Mouse (Mus musculus) heart, embryonic 14.5 days (tissue): ENCODE measurements around the gene Tmem202. TPM values are rescaled to one million over a fixed set of nuclear protein-coding genes. Genes with fewer than 3 reads are reported as not detected.

ENCODE experiments used
- ATAC-seq: fragments of 200-750 bp; cut with Nextera tagmentation; 2 replicates; pipeline ENCODE4 v1.8.0; 2017; ENCODE audit warnings: low read depth, moderate TSS enrichment; ENCODE audit not compliant: insufficient number of reproducible peaks, insufficient read depth, low FRiP score
- H3K27ac ChIP-seq, 2 experiments: fragments of 200-500 bp in 1 of 2; fragments of 300-500 bp in 1 of 2; sonication (generic) in 1 of 2; replicated peaks in 1 of 2; 2 replicates each; pipeline ENCODE4 v1.5.1; 2012 to 2014; ENCODE audit warnings: low read depth in 2 of 2, low read length in 2 of 2, control low read depth in 1 of 2, mild to moderate bottlenecking in 1 of 2, mixed read lengths in 1 of 2; ENCODE audit not compliant: control insufficient read depth in 1 of 2, insufficient read depth in 1 of 2
- H3K27me3 ChIP-seq: fragments of 300-500 bp; sonication (generic); 2 replicates; pipeline ENCODE4 v1.6.1; 2014; ENCODE audit warnings: mild to moderate bottlenecking, low read length, control low read depth; ENCODE audit not compliant: control insufficient read depth, insufficient read depth
- H3K36me3 ChIP-seq: fragments of 300-500 bp; sonication (generic); 2 replicates; pipeline ENCODE4 v1.6.1; 2014; ENCODE audit warnings: mild to moderate bottlenecking, control low read depth, low read length, mixed read lengths; ENCODE audit not compliant: control insufficient read depth, insufficient read depth
- H3K4me1 ChIP-seq, 2 experiments: fragments of 200-500 bp in 1 of 2; fragments of 300-500 bp in 1 of 2; sonication (generic) in 1 of 2; 2 replicates each; pipeline ENCODE4 v1.6.1; 2012 to 2014; ENCODE audit warnings: low read length in 2 of 2, control low read depth in 1 of 2, mixed read lengths in 1 of 2; ENCODE audit not compliant: control insufficient read depth in 2 of 2, insufficient read depth in 2 of 2
- H3K4me2 ChIP-seq: fragments of 300-500 bp; sonication (generic); 2 replicates; pipeline ENCODE4 v1.6.1; 2014; ENCODE audit warnings: mild to moderate bottlenecking, low read length
- H3K4me3 ChIP-seq, 2 experiments: fragments of 200-500 bp in 1 of 2; fragments of 300-500 bp in 1 of 2; sonication (generic) in 1 of 2; 2 replicates each; pipeline ENCODE4 v1.5.1; 2012 to 2014; ENCODE audit warnings: low read length in 2 of 2, mild to moderate bottlenecking in 2 of 2, control low read depth in 1 of 2, low read depth in 1 of 2, moderate library complexity in 1 of 2; ENCODE audit not compliant: control insufficient read depth in 1 of 2, insufficient read depth in 1 of 2
- H3K9ac ChIP-seq: fragments of 300-500 bp; sonication (generic); 2 replicates; pipeline ENCODE4 v1.6.1; 2014; ENCODE audit warnings: mild to moderate bottlenecking, low read length
- H3K9me3 ChIP-seq: fragments of 300-500 bp; sonication (generic); 2 replicates; pipeline ENCODE4 v1.6.1; 2016; ENCODE audit warnings: low read length, control low read depth; ENCODE audit not compliant: control insufficient read depth
- WGBS: fragments of 180-500 bp; shearing (Covaris S2); extraction: QIAGEN DNeasy Blood & Tissue Kit; methylation state at CpG from one replicate; pipeline ENCODE4 v1.1.7; 2014; 5-methylcytosine and 5-hydroxymethylcytosine counted together
- polyA plus RNA-seq: library from polyadenylated mRNA; unstranded; fragments of >200 nt; fragmentation: Nextera tagmentation; extraction: Ambion mirVana; gene quantifications from 2 replicates; pipeline ENCODE4 v1.2.1, GENCODE M21; 2014

The Tmem202 gene
- polyA plus RNA-seq, 1 experiment from 2014 or later, result 0.55 TPM

- Histone ChIP-seq H3K4me2 (no peak overlapping the region), H3K27ac (no peak overlapping the region), H3K4me3 (no peak overlapping the region), H3K27me3 (no peaks in the 10 kb centered on the region), H3K4me1 (peaks cover 4 to 8% of the 10 kb centered on the region in 2 experiments), H3K9ac (no peak overlapping the region), H3K36me3 (no peaks in the 10 kb centered on the region), H3K9me3 (no peaks in the 10 kb centered on the region)
- ATAC-seq, result no peak
- 2% methylated on average over 3 of the region's 3 CpGs for WGBS
These were observed 24.6 kb downstream of the Tmem202 start for GRCm38 (mm10) chr9:59515069-59515468.

DNA sequence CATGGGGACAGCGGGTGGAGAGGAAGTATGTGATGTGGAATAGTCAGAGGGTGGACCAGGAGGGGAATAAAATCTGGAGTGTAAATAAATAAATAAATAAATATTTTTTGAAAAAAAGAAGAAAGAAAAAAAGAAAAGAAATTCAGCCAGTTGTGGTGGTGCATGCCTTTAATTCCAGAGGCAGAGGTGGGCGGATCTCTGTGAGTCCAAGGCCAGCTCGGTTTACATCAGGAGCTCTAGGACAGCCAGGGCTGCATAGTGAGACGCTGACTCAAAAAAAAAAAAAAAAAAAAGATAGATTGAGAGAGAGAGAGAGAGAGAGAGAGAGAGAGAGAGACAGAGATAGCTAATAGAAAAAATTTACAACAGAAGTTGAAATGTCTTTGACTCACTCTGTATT lies 27.3 kb downstream of the Tmem202 start:
- Histone ChIP-seq H3K9me3 (no peaks in the 10 kb centered on the region), H3K4me1 (peaks cover 0 to 8% of the 10 kb centered on the region in 2 experiments), H3K4me2 (no peak overlapping the region), H3K27me3 (no peaks in the 10 kb centered on the region), H3K27ac (no peak overlapping the region), H3K4me3 (no peak overlapping the region), H3K36me3 (no peaks in the 10 kb centered on the region), H3K9ac (no peak overlapping the region)
- no peak for ATAC-seq
- 30% methylated on average over 4 of the region's 4 CpGs for WGBS

GRCm38 (mm10) chr9:59508146-59508545 lies 31.5 kb downstream of the Tmem202 start:
- Histone ChIP-seq H3K4me2 (no peak overlapping the region), H3K4me1 (no peaks in the 10 kb centered on the region), H3K27ac (no peak overlapping the region), H3K9ac (no peak overlapping the region), H3K9me3 (no peaks in the 10 kb centered on the region), H3K4me3 (no peak overlapping the region), H3K36me3 (no peaks in the 10 kb centered on the region), H3K27me3 (no peaks in the 10 kb centered on the region)
- WGBS, result 46% methylated on average over 1 of the region's 1 CpGs
- no peak for ATAC-seq

DNA sequence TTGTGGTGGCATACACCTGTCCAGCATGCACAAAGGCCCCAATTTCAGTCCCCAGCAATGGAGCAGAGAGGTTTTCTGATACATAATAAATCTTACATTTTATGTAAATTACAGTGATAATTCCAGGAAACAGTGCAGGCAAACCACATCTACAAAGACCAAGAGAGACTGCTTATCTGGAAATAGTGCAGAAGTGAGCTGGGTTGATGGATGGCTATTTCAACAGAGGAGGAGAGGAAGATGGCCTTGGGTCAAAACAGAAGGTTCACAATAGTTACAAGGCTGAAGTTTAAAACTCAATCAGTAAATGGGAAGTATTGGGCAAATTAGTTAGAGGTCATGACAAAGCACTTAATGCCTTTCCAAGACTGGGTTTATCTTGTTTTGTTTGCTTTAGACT lies 52.3 kb downstream of the Tmem202 start:
- Histone ChIP-seq H3K9me3 (no peaks in the 10 kb centered on the region), H3K27ac (peak overlapping the region; percentile 76 to 97; a peak in 3 of 4 replicates), H3K36me3 (no peaks in the 10 kb centered on the region), H3K4me3 (peak overlapping the region; percentile 88 to 94; a peak in 3 of 4 replicates), H3K9ac (peak overlapping the region; percentile 99), H3K4me2 (peak overlapping the region; percentile 96), H3K4me1 (peaks cover 0 to 18% of the 10 kb centered on the region in 2 experiments; a peak in 1 of 4 replicates), H3K27me3 (no peaks in the 10 kb centered on the region)
- no peak for ATAC-seq

DNA sequence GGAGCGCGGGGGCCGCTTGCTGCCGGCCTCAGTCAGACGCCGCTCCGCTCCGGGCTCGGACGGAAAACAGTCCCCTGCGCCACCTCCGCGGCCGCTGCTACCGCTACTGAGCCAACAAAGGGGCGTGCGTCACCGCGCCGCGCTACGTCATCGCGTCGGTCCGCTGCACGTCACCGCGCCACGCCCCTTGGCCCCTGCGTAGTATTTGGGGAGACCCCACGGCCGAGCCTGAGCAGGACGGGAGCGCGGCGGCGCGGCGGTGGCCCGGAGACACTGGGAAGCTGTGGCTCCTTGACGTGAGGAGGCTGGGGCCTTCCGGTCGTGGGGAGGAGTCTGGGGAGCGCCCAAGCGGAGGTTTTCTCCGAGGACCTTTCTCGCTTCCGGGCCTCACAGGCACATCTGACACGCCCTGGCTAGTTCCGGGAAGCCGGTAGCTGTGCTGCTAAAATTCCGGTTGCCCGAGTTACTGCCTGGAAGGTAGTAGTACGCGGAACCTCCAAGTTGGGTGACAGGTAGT lies 53.0 kb downstream of the Tmem202 start, which contains the start of gene Arih1:
Arih1 (minus strand) TSS at position 70 of the 517 bp plus-strand sequence.
- peak within 1 kb of the TSS; percentile 96 for H3K4me2 ChIP-seq
- peaks cover 0 to 23% of the 10 kb centered on the region in 2 experiments; a peak in 1 of 4 replicates for H3K4me1 ChIP-seq
- no peaks in the 10 kb centered on the region for H3K9me3 ChIP-seq

DNA sequence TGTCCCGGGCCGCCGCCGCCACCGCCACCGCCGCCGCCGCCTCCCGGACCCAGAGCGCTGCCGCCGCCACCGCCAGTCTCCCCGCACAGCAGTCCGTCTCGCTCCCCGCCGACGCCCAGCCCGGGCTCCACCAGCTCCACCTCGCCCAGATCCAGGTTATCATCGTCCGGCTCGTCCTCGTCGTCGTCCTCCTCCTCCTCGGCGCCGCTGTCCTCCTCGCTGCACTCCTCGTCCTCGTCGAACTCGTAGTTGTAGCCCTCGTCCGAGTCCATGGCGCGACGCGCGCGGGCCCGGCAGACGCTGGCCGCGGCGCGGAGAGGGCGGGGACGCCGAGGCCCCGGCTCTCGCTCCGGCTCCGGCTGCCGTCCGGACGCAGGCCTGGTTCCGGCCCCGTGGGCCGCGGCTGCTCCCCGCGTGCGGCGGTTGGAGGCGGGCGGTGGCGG lies 53.5 kb downstream of the Tmem202 start:
- H3K36me3 ChIP-seq, result no peaks in the 10 kb centered on the region
- H3K9me3 ChIP-seq, result no peaks in the 10 kb centered on the region
- peak; percentile 15 for ATAC-seq
- peak overlapping the region; percentile 99 for H3K9ac ChIP-seq
- peak overlapping the region; percentile 96 for H3K4me2 ChIP-seq
- peak overlapping the region; percentile 97 to 98 for H3K27ac ChIP-seq
- no peaks in the 10 kb centered on the region for H3K27me3 ChIP-seq
- peak overlapping the region; percentile 88 to 94 for H3K4me3 ChIP-seq
- H3K4me1 ChIP-seq, result peaks cover 0 to 23% of the 10 kb centered on the region in 2 experiments; a peak in 1 of 4 replicates
- WGBS, result 0% methylated on average over 40 of the region's 71 CpGs

More for the DNA sequence above, 53.0 kb downstream of the Tmem202 start, which contains the start of gene Arih1:
- peak within 1 kb of the TSS; percentile 88 to 94 for H3K4me3 ChIP-seq
- peak; percentile 97 for ATAC-seq
- no peaks in the 10 kb centered on the region for H3K36me3 ChIP-seq
- peak within 1 kb of the TSS; percentile 97 to 98 for H3K27ac ChIP-seq
- peak within 1 kb of the TSS; percentile 99 for H3K9ac ChIP-seq
- H3K27me3 ChIP-seq, result no peaks in the 10 kb centered on the region
- WGBS, result under 1% methylated on average over 49 of the region's 56 CpGs

GRCm38 (mm10) chr9:59485511-59486075 lies 54.1 kb downstream of the Tmem202 start:
- Histone ChIP-seq H3K9ac (peak overlapping the region; percentile 99), H3K4me2 (peak overlapping the region; percentile 96), H3K4me1 (peaks cover 0 to 23% of the 10 kb centered on the region in 2 experiments; a peak in 1 of 4 replicates), H3K27ac (peak overlapping the region; percentile 97 to 98), H3K27me3 (no peaks in the 10 kb centered on the region), H3K9me3 (no peaks in the 10 kb centered on the region), H3K36me3 (no peaks in the 10 kb centered on the region), H3K4me3 (peak overlapping the region; percentile 88 to 94)
- under 1% methylated on average over 34 of the region's 34 CpGs for WGBS
- ATAC-seq, result peak; percentile 62
